Mouse (Mus musculus): ENCODE data around the gene Bcat1.

Bcat1 gene

GRCm38 (mm10) chr6:145055277-145055858 is 20.6 kb downstream of the Bcat1 start:
- WGBS, result 56% methylated on average over 6 of the region's 6 CpGs

GRCm38 (mm10) chr6:145052669-145053068 is 23.3 kb downstream of the Bcat1 start:
- WGBS, result 82% methylated on average over 2 of the region's 2 CpGs

GRCm38 (mm10) chr6:145050899-145051298 is 25.1 kb downstream of the Bcat1 start:
- 83% methylated on average over 3 of the region's 3 CpGs for WGBS

GRCm38 (mm10) chr6:145048131-145048997 is 27.6 kb downstream of the Bcat1 start:
- WGBS, result 5% methylated on average over 64 of the region's 64 CpGs

- 2% methylated on average over 15 of the region's 15 CpGs for WGBS
These were observed 28.5 kb downstream of the Bcat1 start for GRCm38 (mm10) chr6:145047445-145047857.

- 44% methylated on average over 13 of the region's 13 CpGs for WGBS
These were observed 29.6 kb downstream of the Bcat1 start for GRCm38 (mm10) chr6:145046266-145046890.

- 70% methylated on average over 20 of the region's 20 CpGs for WGBS
These were observed 30.9 kb downstream of the Bcat1 start for GRCm38 (mm10) chr6:145044916-145045574.

GRCm38 (mm10) chr6:145040732-145041131 is 35.3 kb downstream of the Bcat1 start:
- 48% methylated on average over 7 of the region's 7 CpGs for WGBS

- 83% methylated on average over 1 of the region's 1 CpGs for WGBS
These were observed 38.4 kb downstream of the Bcat1 start for GRCm38 (mm10) chr6:145037626-145038025.

GRCm38 (mm10) chr6:145035412-145035811 is 40.6 kb downstream of the Bcat1 start:
- 93% methylated on average over 9 of the region's 9 CpGs for WGBS

GRCm38 (mm10) chr6:145030587-145030986 is 45.4 kb downstream of the Bcat1 start:
- 66% methylated on average over 9 of the region's 9 CpGs for WGBS

- WGBS, result 76% methylated on average over 8 of the region's 8 CpGs
These were observed 52.0 kb downstream of the Bcat1 start for GRCm38 (mm10) chr6:145023990-145024389.

GRCm38 (mm10) chr6:145022966-145023725 is 52.8 kb downstream of the Bcat1 start:
- 72% methylated on average over 14 of the region's 14 CpGs for WGBS

GRCm38 (mm10) chr6:145022349-145022748 is 53.6 kb downstream of the Bcat1 start:
- 71% methylated on average over 5 of the region's 5 CpGs for WGBS

- WGBS, result 86% methylated on average over 4 of the region's 4 CpGs
These were observed 55.4 kb downstream of the Bcat1 start for GRCm38 (mm10) chr6:145020553-145020952.

GRCm38 (mm10) chr6:145018295-145018694 is 57.7 kb downstream of the Bcat1 start:
- 62% methylated on average over 5 of the region's 5 CpGs for WGBS

- 96% methylated on average over 4 of the region's 4 CpGs for WGBS
These were observed 58.5 kb downstream of the Bcat1 start for GRCm38 (mm10) chr6:145017508-145017907.

GRCm38 (mm10) chr6:145016639-145017038 is 59.3 kb downstream of the Bcat1 start:
- WGBS, result 92% methylated on average over 16 of the region's 16 CpGs

GRCm38 (mm10) chr6:145014944-145015343 is 61.0 kb downstream of the Bcat1 start:
- WGBS, result 93% methylated on average over 2 of the region's 2 CpGs

- 57% methylated on average over 8 of the region's 8 CpGs for WGBS
These were observed 63.3 kb downstream of the Bcat1 start for GRCm38 (mm10) chr6:145012699-145013098.

- 73% methylated on average over 8 of the region's 8 CpGs for WGBS
These were observed 64.8 kb downstream of the Bcat1 start for GRCm38 (mm10) chr6:145011141-145011540.
